Mouse (Mus musculus) ovary, adult 10 weeks (tissue): Measurements from ENCODE around the gene Fcrlb. TPM values are rescaled to one million over a fixed set of nuclear protein-coding genes. Genes with fewer than 3 reads are reported as not detected.

Experiments used
- polyA plus RNA-seq: library from polyadenylated mRNA; stranded (reverse); fragments of 350-450 nt; fragmentation: Illumina TruSeq; extraction: RNeasy Lipid Tissue Mini Kit (QIAGEN cat#74804); gene quantifications from one replicate; pipeline ENCODE4 v1.2.3, GENCODE M21; 2014

Gene Fcrlb
- polyA plus RNA-seq = not detected

GRCm38 (mm10) chr1:170912891-170913615 lies at the start of gene Fcrlb:
Fcrlb (minus strand) TSS chr1:170912941.

GRCm38 (mm10) chr1:170927378-170927777 lies 14.6 kb upstream of the Fcrlb start, which contains the start of gene Fcrla:
Fcrla (minus strand) TSS chr1:170927583.

DNA sequence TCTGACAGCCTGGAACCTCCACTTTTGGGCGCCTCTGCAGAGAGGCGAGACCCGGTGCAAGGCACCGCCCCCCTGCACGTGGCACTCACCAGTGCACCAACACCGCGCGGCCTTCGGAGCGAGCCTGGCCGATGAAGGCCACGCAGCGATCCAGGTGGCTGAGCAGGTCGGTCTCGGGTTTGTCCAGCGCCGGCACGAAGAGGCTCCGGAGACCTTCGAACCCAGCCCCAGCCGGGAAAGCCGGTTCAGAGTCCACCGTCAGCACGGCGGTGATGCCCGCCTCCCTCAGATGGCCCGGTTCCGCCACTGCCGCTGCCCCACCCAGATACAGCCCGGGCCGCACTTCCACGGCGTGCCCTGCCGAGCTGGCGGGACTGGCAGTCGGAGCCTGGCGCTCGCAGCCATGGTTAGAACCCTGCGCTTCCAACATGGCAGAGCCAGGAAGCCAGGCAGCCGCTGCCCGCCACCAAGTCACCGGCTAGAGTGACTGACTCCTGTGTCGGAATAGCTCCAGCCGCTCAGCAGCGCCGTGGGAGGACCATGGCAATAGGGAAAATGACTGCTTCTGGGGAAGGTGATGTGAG lies 27.7 kb downstream of the Fcrlb start, which contains the start of the genes Gm26620 and Dusp12:
TSS of gene Gm26620 (plus strand) at position 88 of the 584 bp plus-strand sequence.
TSS of gene Dusp12 (minus strand) at position 563 of the 584 bp plus-strand sequence.

GRCm38 (mm10) chr1:170867691-170868105 lies 45.0 kb downstream of the Fcrlb start, which contains the start of gene Atf6:
Atf6 (minus strand) TSS chr1:170867771.

Other genes starting within 250 kb of the Fcrlb start
- gene Atf6, start 45.2 kb downstream of the Fcrlb start, polyA plus RNA-seq = 50.6 TPM
- gene Gm26620, start 27.9 kb downstream of the Fcrlb start, polyA plus RNA-seq = not detected
- 37.4 TPM for gene Dusp12, start 27.4 kb downstream of the Fcrlb start, polyA plus RNA-seq
- not detected for gene Fcrla, start 14.6 kb upstream of the Fcrlb start, polyA plus RNA-seq
- 64.5 TPM for gene Fcgr2b, start 63.6 kb upstream of the Fcrlb start, polyA plus RNA-seq
- 8.4 TPM for gene Fcgr4, start 106.0 kb upstream of the Fcrlb start, polyA plus RNA-seq
- gene Fcgr3, start 152.0 kb upstream of the Fcrlb start, polyA plus RNA-seq = 17.0 TPM
- gene Cfap126, start 201.0 kb upstream of the Fcrlb start, polyA plus RNA-seq = 5.6 TPM
- gene Sdhc, start 237.7 kb upstream of the Fcrlb start, polyA plus RNA-seq = 34.2 TPM
- not detected for gene Mpz, start 237.8 kb upstream of the Fcrlb start, polyA plus RNA-seq